Mouse (Mus musculus) central nervous system, embryonic 11.5 days (tissue): ENCODE measurements around the gene Hbb-bs. TPM values are rescaled to one million over a fixed set of nuclear protein-coding genes. Genes with fewer than 3 reads are reported as not detected.

ENCODE experiments used
- polyA plus RNA-seq: library from polyadenylated mRNA; depleted of rRNA; stranded (reverse); fragments of >200 nt; gene quantifications from 2 replicates; pipeline ENCODE4 v1.2.3, GENCODE M21; 2012; rRNA removed

Hbb-bs gene
- polyA plus RNA-seq = 1,278 and 2,335 TPM in 2 replicates

GRCm38 (mm10) chr7:103827808-103828207 lies at the start of gene Hbb-bs:
Hbb-bs (minus strand) TSS chr7:103828096.

GRCm38 (mm10) chr7:103853090-103853489 lies 25.2 kb upstream of the Hbb-bs start, which contains the start of gene Hbb-y:
Hbb-y (minus strand) TSS chr7:103853216.

GRCm38 (mm10) chr7:103843034-103843433 lies 15.1 kb upstream of the Hbb-bs start, which contains the start of gene Hbb-bh1:
Hbb-bh1 (minus strand) TSS chr7:103843164.

GRCm38 (mm10) chr7:103840268-103840667 lies 12.4 kb upstream of the Hbb-bs start, which contains the start of gene Hbb-bh2:
Hbb-bh2 (minus strand) TSS chr7:103840520.

GRCm38 (mm10) chr7:103813766-103814165 lies 14.1 kb downstream of the Hbb-bs start, which contains the start of gene Hbb-bt:
Hbb-bt (minus strand) TSS chr7:103813996.

GRCm38 (mm10) chr7:103791721-103792120 lies 36.2 kb downstream of the Hbb-bs start, which contains the start of gene Olfr67:
Olfr67 (minus strand) TSS chr7:103791821.

GRCm38 (mm10) chr7:103779598-103779997 lies 48.3 kb downstream of the Hbb-bs start, which contains the start of gene Olfr68:
Olfr68 (minus strand) TSS chr7:103779698.

Other genes starting within 250 kb of the Hbb-bs start
- 0.02 TPM in 2 replicates for gene Olfr618, start 238.0 kb downstream of the Hbb-bs start, polyA plus RNA-seq
- gene Olfr619, start 227.5 kb downstream of the Hbb-bs start, polyA plus RNA-seq = not detected in 2 replicates
- not detected in 2 replicates for gene Olfr620, start 215.6 kb downstream of the Hbb-bs start, polyA plus RNA-seq
- gene Olfr622, start 185.4 kb downstream of the Hbb-bs start, polyA plus RNA-seq = not detected in 2 replicates
- gene Olfr623, start 164.4 kb downstream of the Hbb-bs start, polyA plus RNA-seq = not detected in 2 replicates
- 0.04 TPM in 2 replicates for gene Olfr624, start 156.9 kb downstream of the Hbb-bs start, polyA plus RNA-seq
- gene Olfr625-ps1, start 145.4 kb downstream of the Hbb-bs start, polyA plus RNA-seq = not detected in 2 replicates
- not detected in 2 replicates for gene Olfr243, start 113.4 kb downstream of the Hbb-bs start, polyA plus RNA-seq
- gene Olfr628, start 97.7 kb downstream of the Hbb-bs start, polyA plus RNA-seq = not detected in 2 replicates
- gene Olfr629, start 83.2 kb downstream of the Hbb-bs start, polyA plus RNA-seq = not detected in 2 replicates
- gene Olfr630, start 70.8 kb downstream of the Hbb-bs start, polyA plus RNA-seq = not detected in 2 replicates
- not detected in 2 replicates for gene Olfr69, start 56.5 kb downstream of the Hbb-bs start, polyA plus RNA-seq
- not detected in 2 replicates for gene Olfr68, start 48.4 kb downstream of the Hbb-bs start, polyA plus RNA-seq
- not detected in 2 replicates for gene Olfr67, start 36.3 kb downstream of the Hbb-bs start, polyA plus RNA-seq
- 1,727 and 2,114 TPM in 2 replicates for gene Hbb-bt, start 14.1 kb downstream of the Hbb-bs start, polyA plus RNA-seq
- gene Hbb-bh2, start 12.4 kb upstream of the Hbb-bs start, polyA plus RNA-seq = 0.40 TPM in 1 of 2 replicates, not detected in the other
- gene Hbb-bh1, start 15.1 kb upstream of the Hbb-bs start, polyA plus RNA-seq = 1,953 and 3,124 TPM in 2 replicates
- gene Hbb-y, start 25.1 kb upstream of the Hbb-bs start, polyA plus RNA-seq = 10,518 and 17,284 TPM in 2 replicates
- gene Olfr66, start 58.2 kb upstream of the Hbb-bs start, polyA plus RNA-seq = not detected in 2 replicates
- not detected in 2 replicates for gene Olfr64, start 66.4 kb upstream of the Hbb-bs start, polyA plus RNA-seq
- not detected in 2 replicates for gene Olfr65, start 75.4 kb upstream of the Hbb-bs start, polyA plus RNA-seq
- gene Olfr631, start 100.7 kb upstream of the Hbb-bs start, polyA plus RNA-seq = not detected in 2 replicates
- gene Olfr632, start 106.3 kb upstream of the Hbb-bs start, polyA plus RNA-seq = 0.11 and 0.36 TPM in 2 replicates
- gene Olfr633, start 116.3 kb upstream of the Hbb-bs start, polyA plus RNA-seq = not detected in 2 replicates
- gene Olfr635, start 143.1 kb upstream of the Hbb-bs start, polyA plus RNA-seq = not detected in 2 replicates
- gene Olfr638, start 170.7 kb upstream of the Hbb-bs start, polyA plus RNA-seq = not detected in 2 replicates
- not detected in 2 replicates for gene Olfr639, start 189.2 kb upstream of the Hbb-bs start, polyA plus RNA-seq
- not detected in 2 replicates for gene Olfr640, start 197.5 kb upstream of the Hbb-bs start, polyA plus RNA-seq
- not detected in 2 replicates for gene Olfr641, start 207.3 kb upstream of the Hbb-bs start, polyA plus RNA-seq
- gene Olfr642, start 224.6 kb upstream of the Hbb-bs start, polyA plus RNA-seq = not detected in 2 replicates
- not detected in 2 replicates for gene 4930516K23Rik, start 233.3 kb upstream of the Hbb-bs start, polyA plus RNA-seq
- gene Olfr644, start 243.8 kb upstream of the Hbb-bs start, polyA plus RNA-seq = not detected in 2 replicates